Mouse (Mus musculus): ENCODE measurements around the gene Trim30d. TPM values are rescaled to one million over a fixed set of nuclear protein-coding genes. Genes with fewer than 3 reads are reported as not detected.
"Not testable (repeated sequence)": the region's sequence is repeated elsewhere in the genome, so short reads cannot be mapped to it uniquely, and the experiment has no call there.

The Trim30d gene
- total RNA-seq (2021) = under 1 TPM; 0.24 to 0.26 TPM

- intact Hi-C loops (cut with DNase I); DNase-seq (ENCODE audit: extremely low spot score in 1 of 2, low spot score in 2 of 2): not testable (repeated sequence)
Observed at GRCm38 (mm10) chr7:104507421-104508065, at the start of gene Trim30d. Gene Trim30d (minus strand): TSS chr7:104507849.

GRCm38 (mm10) chr7:104552700-104553099, 45.1 kb upstream of the Trim30d start:
- intact Hi-C loops (cut with DNase I) = no loop called here

GRCm38 (mm10) chr7:104549833-104550232, 42.2 kb upstream of the Trim30d start, which contains the start of gene Olfr651:
Gene Olfr651 (plus strand): TSS chr7:104550133.
- intact Hi-C loops (cut with DNase I) = no loop called here
- no peak for DNase-seq (ENCODE audit: extremely low spot score in 1 of 2, low spot score in 2 of 2)

More at GRCm38 (mm10) chr7:104552700-104553099, 45.1 kb upstream of the Trim30d start:
- no peak for DNase-seq (ENCODE audit: extremely low spot score in 1 of 2, low spot score in 2 of 2)

GRCm38 (mm10) chr7:104501589-104502371, 5.9 kb downstream of the Trim30d start:
- intact Hi-C loops (cut with DNase I) = no loop called here
- DNase-seq (ENCODE audit: extremely low spot score in 1 of 2, low spot score in 2 of 2) = peak in 1 of 2 experiments; percentile 15

GRCm38 (mm10) chr7:104501186-104501585, 6.5 kb downstream of the Trim30d start:
- DNase-seq (ENCODE audit: extremely low spot score in 1 of 2, low spot score in 2 of 2); intact Hi-C loops (cut with DNase I): not testable (repeated sequence)

- intact Hi-C loops (cut with DNase I); DNase-seq (ENCODE audit: extremely low spot score in 1 of 2, low spot score in 2 of 2): not testable (repeated sequence)
Observed at GRCm38 (mm10) chr7:104499464-104499863, 8.2 kb downstream of the Trim30d start.

- no peak for DNase-seq (ENCODE audit: extremely low spot score in 1 of 2, low spot score in 2 of 2)
- intact Hi-C loops (cut with DNase I) = no loop called here
Observed at GRCm38 (mm10) chr7:104465065-104465744, 42.4 kb downstream of the Trim30d start, which contains the start of gene Trim30a. Gene Trim30a (minus strand): TSS chr7:104465193.

GRCm38 (mm10) chr7:104445961-104446645, 61.5 kb downstream of the Trim30d start:
- intact Hi-C loops (cut with DNase I) = no loop called here

More at GRCm38 (mm10) chr7:104445961-104446645, 61.5 kb downstream of the Trim30d start:
- DNase-seq (ENCODE audit: extremely low spot score in 1 of 2, low spot score in 2 of 2) = no peak

Other genes starting within 250 kb of the Trim30d start
- under 1 TPM; 0.43 to 0.49 TPM for gene Trim5, start 219.8 kb downstream of the Trim30d start, total RNA-seq (2021)
- 1 to 10 TPM; 1.3 to 2.1 TPM for gene Trim12a, start 192.4 kb downstream of the Trim30d start, total RNA-seq (2021)
- gene Trim34b, start 178.4 kb downstream of the Trim30d start, total RNA-seq (2021) = not detected
- 1 to 10 TPM in 1 of 2 experiments, under 1 TPM in 1; 0.83 to 1.0 TPM for gene Trim12c, start 154.5 kb downstream of the Trim30d start, total RNA-seq (2021)
- gene Trim30b, start 138.0 kb downstream of the Trim30d start, total RNA-seq (2021) = not detected
- gene Trim30c, start 107.0 kb downstream of the Trim30d start, total RNA-seq (2021) = not detected
- under 1 TPM; 0.62 to 0.83 TPM for gene Trim30a, start 42.7 kb downstream of the Trim30d start, total RNA-seq (2021)
- not detected for gene Olfr651, start 42.3 kb upstream of the Trim30d start, total RNA-seq (2021)
- gene Olfr652, start 53.1 kb upstream of the Trim30d start, total RNA-seq (2021) = not detected
- not detected for gene Olfr653, start 69.5 kb upstream of the Trim30d start, total RNA-seq (2021)
- gene Olfr654, start 79.2 kb upstream of the Trim30d start, total RNA-seq (2021) = not detected
- gene Olfr655, start 93.9 kb upstream of the Trim30d start, total RNA-seq (2021) = not detected
- gene Olfr656, start 106.1 kb upstream of the Trim30d start, total RNA-seq (2021) = not detected
- not detected for gene Olfr657, start 116.9 kb upstream of the Trim30d start, total RNA-seq (2021)
- gene Olfr658, start 139.5 kb upstream of the Trim30d start, total RNA-seq (2021) = not detected
- gene Olfr659, start 158.9 kb upstream of the Trim30d start, total RNA-seq (2021) = not detected
- not detected for gene Olfr661, start 178.7 kb upstream of the Trim30d start, total RNA-seq (2021)